Mouse (Mus musculus): Measurements from ENCODE around the gene Herc2.

Gene Herc2

DNA sequence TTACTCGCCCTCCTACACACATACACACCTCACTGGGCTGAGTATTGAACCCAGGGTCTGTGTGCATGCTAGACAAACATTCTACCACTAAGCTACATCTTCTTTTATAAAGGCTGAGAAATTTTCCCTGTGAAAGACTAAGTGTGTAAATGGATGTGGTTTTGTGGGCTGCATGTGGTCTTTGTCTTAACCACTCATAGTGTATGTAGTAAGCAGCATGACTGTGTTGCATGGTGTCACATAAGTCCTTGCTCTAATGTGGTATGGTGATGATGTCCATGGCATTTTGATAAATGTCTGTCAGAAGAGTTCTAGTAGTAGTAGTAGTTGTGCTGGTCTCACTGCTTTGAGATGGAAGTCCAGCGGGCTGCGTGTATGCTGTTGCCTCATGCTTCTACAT, 152.8 kb downstream of the Herc2 start:
- no peak for DNase-seq

DNA sequence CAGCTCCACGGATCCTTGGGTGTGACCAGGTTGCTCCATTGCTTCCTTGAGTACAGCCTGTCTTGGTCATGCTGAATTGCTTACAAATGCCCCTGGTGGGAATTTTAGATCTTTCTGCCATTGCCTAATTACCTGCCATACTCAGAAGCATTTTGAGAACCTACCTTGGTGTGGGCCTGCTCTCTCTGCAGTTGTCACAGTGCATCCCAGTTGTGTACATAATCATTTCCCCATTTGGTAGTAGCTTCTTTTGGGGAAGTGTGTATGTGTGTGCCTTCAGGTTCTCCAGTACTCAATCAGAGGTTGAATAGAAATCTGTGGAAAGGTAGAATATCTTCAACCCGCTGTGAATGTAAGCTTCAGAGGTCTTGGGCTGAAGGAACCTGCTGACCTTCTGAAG, 153.3 kb downstream of the Herc2 start:
- no peak for DNase-seq

DNA sequence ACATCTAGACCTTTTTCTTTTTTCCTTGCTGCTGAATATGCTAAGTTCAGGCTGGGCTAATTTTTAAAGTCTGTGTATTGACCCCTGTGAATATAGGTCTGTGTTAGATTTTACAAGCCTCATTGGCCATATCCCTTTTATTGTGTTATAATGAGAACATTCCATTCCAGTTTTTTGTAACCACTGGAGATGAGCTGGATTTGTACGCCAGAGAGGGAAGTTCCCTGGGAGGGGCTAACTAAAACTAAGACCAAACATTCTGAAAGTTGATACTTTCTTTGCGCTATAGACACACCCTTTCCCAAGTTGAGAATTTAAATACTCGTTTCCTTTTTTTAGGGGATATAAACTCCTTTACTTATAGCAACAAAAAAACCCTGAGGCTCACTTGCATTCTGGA, 154.9 kb downstream of the Herc2 start:
- DNase-seq: no peak

DNA sequence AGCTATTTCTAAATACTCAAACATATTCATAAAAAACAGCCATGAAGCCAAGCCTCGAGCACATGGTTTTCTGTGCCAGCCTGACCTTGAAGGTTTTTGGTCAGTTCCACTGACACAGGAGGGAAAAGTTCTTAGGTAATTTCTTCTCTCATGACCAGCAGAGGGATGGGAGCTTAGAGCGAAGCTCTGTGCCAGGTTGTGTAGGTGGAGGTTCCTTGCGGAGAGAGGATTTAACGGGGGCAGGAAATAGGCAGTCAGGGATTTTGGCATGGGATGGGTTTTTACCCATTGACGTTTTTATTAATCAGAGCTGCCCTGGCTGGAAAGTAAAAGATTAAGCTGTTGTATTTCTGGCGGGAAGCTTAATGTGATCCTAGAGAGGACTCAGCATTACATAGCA, 170.8 kb downstream of the Herc2 start:
- DNase-seq: no peak

DNA sequence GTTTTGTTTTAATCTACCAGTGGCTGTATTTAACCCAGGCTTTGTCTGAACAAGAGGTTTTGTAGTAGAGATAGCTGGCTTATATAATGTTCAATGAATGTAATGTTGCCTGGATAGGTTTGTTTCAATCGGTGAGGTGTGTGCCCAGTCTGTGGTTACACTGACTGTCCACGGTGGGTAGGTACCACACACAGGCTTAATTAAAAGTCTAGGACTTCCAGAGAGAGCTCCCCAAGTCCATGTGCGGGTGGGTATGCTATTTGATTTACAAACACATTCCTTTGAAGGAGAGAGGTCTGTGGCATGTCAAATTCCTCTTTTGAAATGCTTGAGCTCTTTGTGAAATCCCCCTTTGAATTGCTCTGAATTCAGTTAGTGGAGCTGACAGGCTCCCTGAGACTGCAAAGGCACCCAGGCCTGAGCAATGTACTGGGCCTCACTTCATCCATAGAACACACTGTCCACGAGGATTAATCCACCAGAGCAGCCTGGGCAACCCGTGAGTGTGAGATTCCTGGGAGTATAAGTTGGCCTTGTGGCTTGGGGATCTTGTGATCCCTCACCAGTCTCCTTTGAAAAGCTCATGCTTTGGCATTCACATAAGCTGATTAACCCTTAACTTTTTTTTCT, 185.9 kb downstream of the Herc2 start:
- DNase-seq: no peak

DNA sequence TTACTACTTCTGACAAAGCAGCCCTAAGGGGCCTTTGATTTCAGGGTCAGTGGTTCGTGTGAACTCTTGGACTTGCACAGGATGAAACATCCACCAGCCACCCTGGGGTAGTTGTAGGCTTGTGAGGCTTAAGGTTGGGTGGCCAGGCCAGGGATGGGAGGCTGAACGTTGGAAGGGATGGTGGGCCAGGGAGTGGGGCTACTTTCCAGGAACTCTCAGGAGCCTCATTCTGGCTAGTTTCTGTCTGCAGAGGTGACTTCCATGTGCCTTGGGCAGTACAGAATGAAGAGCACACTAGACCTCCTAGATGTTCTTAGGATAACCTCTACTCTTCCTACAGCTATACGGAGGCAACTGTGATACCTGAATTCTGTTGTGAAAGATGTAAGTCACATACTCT, 186.6 kb downstream of the Herc2 start:
- no peak for DNase-seq

DNA sequence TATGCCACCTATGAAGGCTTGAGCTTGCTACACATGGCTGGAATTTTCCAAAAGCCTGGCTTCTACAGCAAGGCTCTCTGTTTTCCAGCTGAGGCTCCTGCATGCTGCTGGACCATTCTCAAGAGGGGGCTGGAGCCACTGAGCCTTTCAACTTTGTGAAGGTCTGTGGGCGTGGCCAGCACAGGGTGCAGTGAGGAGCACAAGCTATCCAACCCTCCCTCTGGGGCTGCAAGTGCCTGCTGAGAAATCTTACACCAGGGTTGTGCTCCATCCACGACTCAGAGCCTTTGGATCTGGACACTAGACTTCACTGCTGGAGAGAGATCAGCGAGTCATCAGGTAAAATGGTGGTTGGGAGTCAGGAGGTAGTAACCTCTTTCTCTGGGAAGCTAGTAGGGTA, 189.5 kb downstream of the Herc2 start, which contains the start of gene Oca2:
TSS of gene Oca2 (plus strand) at position 218 of the 400 bp plus-strand sequence.
- no peak for DNase-seq

DNA sequence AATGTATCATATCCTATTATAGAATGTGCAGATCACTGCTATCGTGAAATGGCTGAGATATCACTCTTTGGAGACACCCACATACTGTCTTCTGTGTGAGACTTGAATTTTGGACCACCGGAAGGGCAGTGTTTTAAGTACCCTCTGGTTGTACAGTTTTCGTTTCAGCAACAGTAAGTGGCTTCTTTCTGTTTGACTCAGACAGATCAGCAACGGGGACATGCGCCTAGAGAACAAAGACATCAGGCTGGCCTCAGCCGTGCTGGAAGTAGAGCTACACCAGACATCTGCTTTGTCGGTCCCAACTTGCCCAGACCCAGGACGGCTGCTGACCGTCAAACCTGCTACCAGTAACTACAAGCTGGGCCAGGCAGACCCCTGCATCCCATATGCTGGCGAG, 204.6 kb downstream of the Herc2 start:
- no peak for DNase-seq

DNA sequence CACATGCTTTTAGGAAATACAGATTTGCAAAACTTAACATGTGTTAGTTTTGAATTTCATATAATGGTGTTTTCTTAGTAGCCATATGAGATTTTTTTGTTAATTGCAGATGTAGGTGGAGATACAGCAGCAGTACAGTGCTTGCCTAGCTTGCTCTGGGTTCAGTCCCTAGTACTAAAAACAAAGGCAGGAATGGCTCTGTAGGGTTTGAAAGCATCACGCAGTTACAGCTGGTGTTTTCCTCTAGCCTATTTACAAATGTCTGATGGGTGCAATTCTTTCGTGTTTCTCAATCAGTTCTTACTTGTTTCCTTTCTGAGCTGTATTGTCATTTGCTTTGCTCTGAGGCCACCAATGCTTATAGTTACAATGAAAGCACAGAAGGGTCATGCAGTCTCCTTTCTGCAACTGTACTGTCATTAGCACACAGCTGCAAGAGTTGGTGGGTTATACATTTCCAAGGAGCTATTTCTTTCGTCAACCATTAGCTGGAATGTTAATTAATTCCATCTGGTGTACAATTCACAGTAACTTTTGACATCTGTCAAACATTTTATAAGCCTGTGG, 208.0 kb downstream of the Herc2 start:
- DNase-seq: no peak

DNA sequence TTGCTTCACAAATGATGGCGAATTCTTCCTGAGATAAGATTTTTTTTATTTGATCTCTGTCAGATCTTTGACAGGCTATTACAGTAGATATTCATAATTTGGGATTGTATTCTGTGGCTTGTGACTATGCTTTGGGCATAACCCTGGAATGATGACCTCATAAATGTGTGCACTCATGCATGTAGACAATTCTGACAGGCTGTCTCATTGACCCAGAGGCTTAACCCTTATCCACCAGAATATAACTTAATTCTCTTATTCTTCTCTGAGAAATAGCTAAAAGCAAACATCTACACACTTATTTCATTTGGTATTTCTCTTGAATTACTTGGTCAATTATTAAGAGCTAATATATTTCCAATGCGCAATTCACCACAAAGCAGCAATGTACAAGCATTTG, 227.5 kb downstream of the Herc2 start:
- DNase-seq: no peak
